Mouse (Mus musculus) neutrophil, adult 5-6 weeks (primary cell): ENCODE measurements around the gene Rcsd1. TPM values are rescaled to one million over a fixed set of nuclear protein-coding genes. Genes with fewer than 3 reads are reported as not detected.

Source experiments
- ATAC-seq: fragments of 151-379, 151-347 bp; 2 replicates; pipeline ENCODE4 v1.8.0; 2017; ENCODE audit warnings: mild to moderate bottlenecking, moderate TSS enrichment; ENCODE audit not compliant: insufficient number of reproducible peaks, poor library complexity, low FRiP score, severe bottlenecking; ENCODE audit errors: extremely low read depth
- total RNA-seq: library from RNA; stranded (forward); fragments of 200-1000 nt; gene quantifications from 2 replicates; pipeline ENCODE4 v1.2.3, GENCODE M21; 2017

Rcsd1 gene
- total RNA-seq, 1 experiment from 2014 or later: 393 TPM

- peak; percentile 67 for ATAC-seq
These were observed 67.5 kb downstream of the Rcsd1 start for GRCm38 (mm10) chr1:165641786-165642771.

DNA sequence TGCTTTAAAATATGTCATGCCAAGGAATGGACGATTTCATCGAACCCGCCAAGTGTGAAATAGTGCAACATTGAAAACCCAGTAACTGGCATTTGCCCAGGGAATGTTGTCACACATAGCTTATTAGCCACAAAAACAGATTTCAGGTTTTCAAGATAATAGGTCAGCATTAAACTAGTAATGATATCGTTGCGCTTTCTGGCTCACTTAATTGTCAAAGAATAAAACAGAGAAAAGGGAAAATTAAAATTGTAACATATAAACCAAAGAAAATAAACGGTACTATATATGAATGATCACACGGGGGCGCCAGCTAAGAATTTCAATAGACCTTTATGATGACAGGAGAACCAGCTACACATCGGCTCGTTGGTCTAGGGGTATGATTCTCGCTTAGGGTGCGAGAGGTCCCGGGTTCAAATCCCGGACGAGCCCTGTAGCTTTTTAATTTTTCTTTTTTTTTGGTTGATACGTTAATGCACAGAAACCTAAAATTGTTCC, 68.2 kb downstream of the Rcsd1 start:
- ATAC-seq: peak; percentile 75

- no peak for ATAC-seq
These were observed 73.3 kb downstream of the Rcsd1 start for GRCm38 (mm10) chr1:165636289-165636688.

DNA sequence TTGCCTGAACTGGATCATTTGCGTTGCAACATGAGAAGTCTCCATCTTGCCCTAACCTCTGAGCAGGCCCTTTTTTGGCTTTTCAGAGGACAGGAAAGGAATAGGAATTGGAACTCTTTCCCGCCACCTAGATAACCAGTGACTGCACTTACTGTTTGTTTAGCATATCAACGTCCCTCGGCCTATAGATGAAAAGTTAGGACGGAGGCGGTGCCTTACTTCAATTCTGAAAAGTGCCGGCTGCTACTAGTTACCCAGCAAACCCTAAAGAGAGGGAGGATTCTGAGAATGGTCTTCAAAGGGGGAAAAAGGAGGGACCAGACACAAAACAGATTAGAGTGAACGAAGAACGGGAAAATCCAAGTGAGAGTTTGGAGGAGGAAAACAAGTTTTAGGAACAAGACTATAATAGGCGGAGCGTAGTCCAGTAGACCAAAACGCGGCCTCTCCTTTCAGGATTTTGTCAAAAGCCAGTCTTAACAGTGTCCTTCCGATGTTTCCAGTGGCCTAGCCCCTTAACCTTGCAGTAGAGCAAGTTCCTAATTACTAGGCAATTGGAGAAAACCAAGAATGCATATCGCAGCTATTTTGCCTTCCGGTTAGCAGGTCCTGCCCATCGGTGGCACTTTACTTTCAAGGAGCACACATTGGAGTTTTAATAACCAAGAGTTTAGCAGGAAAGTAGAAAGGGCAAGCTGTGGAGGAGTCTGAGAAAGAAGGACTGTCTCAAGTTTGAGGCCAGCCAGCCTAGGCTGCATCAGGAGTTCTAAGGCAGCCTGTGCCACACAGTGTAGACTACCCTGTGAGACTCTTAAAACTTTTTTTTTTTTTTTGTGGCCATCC, 74.3 kb downstream of the Rcsd1 start:
- no peak for ATAC-seq

DNA sequence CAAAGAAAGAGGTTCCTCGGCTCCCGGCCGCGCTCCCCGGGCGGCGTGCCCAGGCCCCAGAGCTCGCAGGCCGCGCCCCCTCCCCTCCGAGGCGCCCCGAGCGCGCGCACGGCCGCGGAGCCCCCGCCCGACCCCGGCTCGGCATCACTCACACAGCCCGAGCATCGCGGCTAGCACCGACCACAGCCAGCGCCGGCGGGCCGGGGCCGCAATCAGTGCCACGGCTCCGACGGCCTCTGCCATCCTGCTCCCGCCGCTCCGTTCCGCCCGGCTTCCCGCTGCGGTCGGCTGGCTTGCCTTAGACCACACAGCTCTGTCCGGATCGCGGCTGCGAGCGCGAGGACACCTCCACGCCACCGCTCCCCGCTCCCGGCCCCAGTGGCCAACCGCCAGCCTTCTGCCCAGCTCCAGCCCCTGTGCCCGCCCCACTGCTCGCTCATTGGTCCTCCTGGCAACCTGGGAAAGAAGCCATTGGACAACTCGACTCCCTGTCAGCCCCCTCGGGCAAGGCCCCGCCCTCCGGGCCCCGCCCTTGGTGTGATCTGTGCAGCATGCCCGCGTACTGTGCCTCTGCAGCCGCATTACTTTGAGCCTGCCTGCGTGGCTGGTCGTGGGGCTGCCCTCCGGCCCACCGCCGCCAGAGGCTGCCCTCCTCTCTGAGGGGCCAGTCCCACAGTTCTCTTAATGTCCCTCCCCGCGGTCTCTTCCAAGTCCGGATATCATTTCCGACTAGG, 75.2 kb downstream of the Rcsd1 start, which contains the start of gene Mpzl1:
TSS of gene Mpzl1 (minus strand) at position 388 of the 734 bp plus-strand sequence.
- ATAC-seq: peak; percentile 100

DNA sequence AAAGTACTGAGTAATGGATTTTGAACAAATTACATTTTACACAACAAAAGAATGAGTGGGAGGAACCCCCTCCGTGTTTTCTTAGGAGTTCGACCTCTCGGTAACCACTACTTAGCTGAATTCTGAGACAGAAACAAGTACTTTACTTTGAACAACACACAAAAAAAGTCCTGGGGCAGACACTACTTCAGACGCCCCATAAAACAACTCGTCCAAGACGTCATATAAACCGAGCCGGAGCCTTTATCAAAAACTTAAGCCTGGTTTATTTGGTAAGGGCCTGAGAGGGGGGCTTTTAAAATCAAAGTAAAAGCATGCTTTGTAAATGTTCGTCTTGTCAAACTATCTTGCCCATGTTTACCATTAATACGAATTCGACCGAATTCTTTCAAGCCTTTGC, 76.2 kb downstream of the Rcsd1 start:
- no peak for ATAC-seq

GRCm38 (mm10) chr1:165631136-165631535, 78.4 kb downstream of the Rcsd1 start:
- ATAC-seq: no peak

DNA sequence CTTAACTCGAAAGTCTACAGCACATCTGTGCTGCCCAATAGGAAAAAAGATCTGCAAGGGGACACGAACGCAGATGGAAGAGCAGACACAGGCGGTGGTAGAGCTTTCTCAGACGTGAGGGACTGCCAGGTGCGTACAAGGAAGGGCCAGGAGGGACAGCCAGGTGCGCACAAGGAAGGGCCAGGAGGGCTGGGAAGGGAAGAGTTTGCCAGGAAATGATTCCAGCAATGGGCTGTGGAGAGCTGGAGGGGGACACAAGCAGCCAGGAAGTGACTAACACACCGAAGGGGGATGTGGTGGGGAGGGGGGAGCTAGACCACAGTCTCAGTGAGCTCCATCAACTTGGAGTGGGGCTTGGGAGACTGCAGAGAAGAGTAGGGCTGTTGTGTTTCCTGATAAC, 79.6 kb downstream of the Rcsd1 start:
- ATAC-seq: no peak

- ATAC-seq: no peak
These were observed 81.0 kb downstream of the Rcsd1 start for GRCm38 (mm10) chr1:165628603-165629002.

GRCm38 (mm10) chr1:165625896-165626295, 83.7 kb downstream of the Rcsd1 start:
- no peak for ATAC-seq

GRCm38 (mm10) chr1:165625058-165625457, 84.5 kb downstream of the Rcsd1 start:
- no peak for ATAC-seq

DNA sequence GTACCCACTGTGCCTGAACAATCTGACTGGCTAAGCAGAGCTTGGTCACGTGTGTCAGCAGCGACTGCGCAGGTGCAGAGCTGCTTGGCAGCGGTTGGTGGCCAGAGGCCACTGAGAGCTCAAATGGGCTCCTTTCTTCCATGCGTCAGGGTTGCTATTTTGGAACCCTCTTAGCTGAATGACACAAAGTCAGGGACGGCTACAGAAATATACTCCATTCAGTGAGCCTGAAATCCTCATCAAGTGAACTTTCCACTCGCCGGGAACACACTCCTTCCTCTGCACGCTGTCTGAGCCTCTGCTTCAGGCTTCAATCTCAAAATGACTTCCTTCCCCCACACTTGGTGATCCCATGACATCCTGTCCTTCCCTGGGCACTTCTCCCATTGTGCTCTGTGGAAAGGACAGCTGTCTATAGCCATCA, 91.3 kb downstream of the Rcsd1 start:
- no peak for ATAC-seq

GRCm38 (mm10) chr1:165617166-165617891, 92.2 kb downstream of the Rcsd1 start:
- no peak for ATAC-seq

- ATAC-seq: no peak
These were observed 92.9 kb downstream of the Rcsd1 start for GRCm38 (mm10) chr1:165616652-165617051.

DNA sequence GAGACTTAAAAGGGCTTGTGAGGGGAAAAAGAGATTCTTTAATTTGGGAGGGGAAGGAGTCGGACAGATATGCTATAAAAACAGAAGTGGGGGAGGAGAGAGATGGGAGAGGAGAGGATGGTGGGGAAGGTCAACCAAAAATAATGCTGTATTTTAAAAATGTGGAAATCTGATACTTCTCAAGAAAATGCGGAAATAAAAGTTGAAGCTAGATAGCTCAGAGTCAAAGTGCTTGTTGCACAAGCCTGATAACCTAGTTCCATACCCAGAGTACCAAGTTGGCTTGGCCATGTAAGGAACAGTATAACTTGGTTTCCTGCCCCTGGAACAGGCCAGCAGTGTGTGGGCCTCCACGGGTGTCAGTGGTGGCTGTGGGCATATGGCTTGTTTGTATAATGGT, 94.8 kb downstream of the Rcsd1 start:
- no peak for ATAC-seq

DNA sequence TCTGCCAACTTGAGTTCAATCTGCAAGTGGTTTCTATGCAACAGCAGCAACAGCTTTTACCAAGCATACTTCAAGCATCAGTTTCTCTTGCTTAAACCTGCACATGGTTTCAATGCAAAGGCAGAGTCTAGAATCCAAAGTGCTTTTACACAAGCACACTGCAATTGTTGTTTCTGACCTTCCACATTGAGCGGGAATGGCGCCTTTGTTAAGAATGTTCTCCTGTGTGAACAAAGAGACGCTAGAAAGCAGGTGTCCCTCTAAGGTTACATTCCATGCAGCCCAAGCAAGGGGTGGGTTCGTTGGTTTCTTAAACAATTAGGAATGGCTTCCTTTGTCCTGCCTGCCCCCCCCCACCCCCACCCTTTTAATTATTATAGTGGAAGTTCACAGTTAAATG, 95.6 kb downstream of the Rcsd1 start:
- no peak for ATAC-seq

DNA sequence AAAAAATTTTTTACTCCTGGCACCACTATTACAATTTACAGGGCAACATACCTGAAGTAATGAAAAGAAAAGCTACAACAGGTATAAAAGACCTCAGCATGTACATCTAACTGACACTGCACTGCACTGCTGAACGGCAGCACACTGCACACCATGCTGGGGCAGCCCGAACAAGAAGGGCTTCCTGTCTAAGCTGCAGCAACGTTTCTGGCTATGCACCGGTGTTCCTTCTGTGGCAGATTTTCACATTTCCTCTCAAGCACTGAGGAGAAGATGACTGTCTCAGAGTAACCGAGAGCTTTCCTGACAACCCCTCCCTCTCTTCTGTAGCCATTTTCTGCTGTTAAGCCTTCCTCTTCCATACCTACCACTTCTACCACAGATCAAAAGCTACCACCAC, 96.8 kb downstream of the Rcsd1 start:
- 0 out of 2 replicates have a peak, but pooled peaks have one; percentile 26 for ATAC-seq

DNA sequence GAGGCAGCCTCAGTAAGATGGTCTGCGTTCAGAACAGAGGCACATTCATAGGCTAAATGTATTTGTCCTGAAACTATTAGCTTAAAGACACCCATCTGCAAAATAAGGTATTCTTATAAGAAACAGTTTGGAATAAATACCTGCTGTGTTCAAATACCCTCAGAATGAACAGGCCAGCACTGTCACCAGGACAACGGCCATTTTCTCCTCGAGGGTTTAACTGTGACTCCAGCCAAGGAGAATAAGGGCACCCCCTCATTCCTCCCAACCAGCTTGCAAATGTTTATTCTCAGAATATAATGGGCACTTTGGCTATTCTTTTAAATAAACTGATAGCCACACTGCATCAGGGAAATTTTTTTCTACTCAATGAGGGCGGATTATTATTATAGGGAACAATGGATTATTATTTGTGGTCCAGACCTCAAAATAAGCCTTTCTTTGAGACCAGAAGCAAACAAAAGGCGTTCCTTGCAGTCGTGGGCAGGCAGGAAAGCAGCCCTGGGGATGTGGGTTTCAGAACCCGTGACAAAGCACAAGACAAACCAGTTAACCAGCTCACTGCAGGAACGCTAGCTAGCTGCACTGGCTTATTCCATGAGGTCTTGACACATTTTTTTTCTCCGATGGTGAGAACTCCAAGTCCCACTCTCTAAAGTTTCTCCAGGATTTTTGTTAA, 99.1 kb downstream of the Rcsd1 start:
- no peak for ATAC-seq
